Mouse (Mus musculus) kidney, postnatal 4 days (tissue): ENCODE data around the gene Lgmn.

Experiments used
- DNase-seq, 2 experiments: peaks; one replicate each; pipeline ENCODE4 v3.0.0; 2021; ENCODE audit warnings: mixed read lengths in 2 of 2

Gene Lgmn

GRCm38 (mm10) chr12:102439632-102440023, at the start of gene Lgmn:
Lgmn (minus strand) TSS chr12:102439813.
- DNase-seq, result peak; percentile 99 to 100

DNA sequence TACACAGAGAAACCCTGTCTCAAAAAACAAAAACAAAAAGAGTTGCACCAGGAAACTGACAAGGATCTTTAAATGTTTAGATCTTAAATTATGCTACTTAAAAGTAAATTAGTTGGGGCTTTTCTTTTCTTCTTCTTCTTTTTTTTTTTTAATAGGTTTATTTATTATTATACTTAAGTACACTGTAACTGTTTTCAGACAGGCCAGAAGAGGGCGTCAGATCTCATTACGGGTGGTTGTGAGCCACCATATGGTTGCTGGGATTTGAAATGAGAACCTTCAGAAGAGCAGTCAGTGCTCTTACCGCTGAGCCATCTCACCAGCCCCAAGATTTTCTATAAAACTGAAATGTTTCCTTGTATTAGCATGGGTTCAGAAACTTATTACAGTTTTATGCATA, 45.3 kb upstream of the Lgmn start:
- DNase-seq, result no peak

GRCm38 (mm10) chr12:102480481-102480880, 40.9 kb upstream of the Lgmn start:
- no peak for DNase-seq

DNA sequence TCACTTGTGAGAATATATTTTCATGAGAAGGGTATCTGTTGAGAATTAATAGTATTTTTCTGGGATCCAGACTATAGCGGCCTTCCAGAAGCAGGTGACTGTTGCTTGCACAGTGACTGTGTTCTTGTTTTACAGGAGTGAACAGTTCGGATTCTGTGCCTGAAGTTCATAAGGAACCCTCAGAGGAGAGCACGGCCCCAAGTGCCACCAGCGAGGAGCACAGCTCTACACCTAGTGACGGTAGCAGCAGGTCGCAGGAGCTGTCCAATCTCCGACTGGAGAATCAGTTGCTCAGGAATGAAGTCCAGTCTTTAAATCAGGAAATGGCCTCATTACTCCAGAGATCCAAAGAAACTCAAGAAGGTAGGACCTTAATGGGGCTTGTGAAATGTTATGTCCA, 34.8 kb upstream of the Lgmn start:
- DNase-seq, result no peak

GRCm38 (mm10) chr12:102468894-102469764, 29.5 kb upstream of the Lgmn start, which contains the start of gene Golga5:
Golga5 (plus strand) TSS chr12:102469135.
- DNase-seq, result peak; percentile 98 to 99

GRCm38 (mm10) chr12:102468136-102468535, 28.5 kb upstream of the Lgmn start:
- no peak for DNase-seq

GRCm38 (mm10) chr12:102464650-102465049, 25.0 kb upstream of the Lgmn start:
- DNase-seq, result peak in 1 of 2 experiments; percentile 9

GRCm38 (mm10) chr12:102461177-102461576, 21.6 kb upstream of the Lgmn start:
- DNase-seq, result no peak

DNA sequence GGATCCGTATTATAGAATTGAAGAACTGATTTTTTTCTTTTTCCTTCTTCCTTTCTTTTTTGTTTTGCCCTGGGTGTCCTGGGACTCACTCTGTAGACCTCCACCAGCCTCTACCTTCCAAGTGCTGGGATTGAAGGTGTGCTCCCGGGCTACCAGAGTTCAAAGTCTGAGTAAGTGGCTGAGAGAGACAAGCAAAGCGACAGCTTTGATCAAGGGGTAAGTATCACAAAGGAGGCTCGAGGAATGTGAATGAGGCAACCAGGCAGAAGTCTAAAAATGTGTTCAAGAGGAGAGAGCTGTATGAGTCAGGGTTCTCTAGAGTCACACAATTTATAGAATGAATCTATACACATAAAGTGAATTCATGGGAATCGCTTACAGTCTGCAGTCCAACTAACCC, 20.4 kb upstream of the Lgmn start:
- no peak for DNase-seq

DNA sequence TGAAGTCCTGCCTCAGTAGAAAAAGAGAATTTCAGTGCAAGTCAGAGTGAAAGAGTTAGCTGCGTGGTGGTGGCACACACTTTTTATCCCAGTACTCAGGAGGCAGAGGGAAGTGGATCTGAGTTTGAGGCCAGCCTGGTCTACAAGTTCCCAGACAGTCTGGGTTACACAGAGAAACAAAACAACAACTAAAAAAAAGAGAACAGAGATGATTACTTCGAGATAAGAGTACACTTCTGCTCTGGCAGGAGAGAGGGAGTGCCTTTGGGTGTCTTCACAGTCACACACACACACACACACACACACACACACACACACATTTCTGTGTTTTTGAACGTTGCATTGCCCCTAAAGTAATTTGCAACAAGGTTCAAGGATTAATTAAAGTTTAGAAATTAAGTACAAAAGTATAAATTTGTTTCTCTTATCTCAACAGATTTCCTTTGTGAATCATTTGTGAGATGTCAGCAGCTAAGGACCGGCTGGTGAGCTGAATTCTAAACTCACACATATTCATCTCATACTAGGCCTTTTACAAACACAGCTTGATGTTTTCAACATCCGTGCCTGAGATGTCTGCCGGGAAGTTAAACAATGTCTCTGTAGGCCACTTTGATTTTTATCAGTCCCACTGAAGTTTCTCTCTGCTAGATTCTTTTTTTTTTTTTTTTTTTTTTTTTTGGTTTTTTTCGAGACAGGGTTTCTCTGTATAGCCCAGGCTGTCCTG, 17.0 kb upstream of the Lgmn start:
- no peak for DNase-seq

DNA sequence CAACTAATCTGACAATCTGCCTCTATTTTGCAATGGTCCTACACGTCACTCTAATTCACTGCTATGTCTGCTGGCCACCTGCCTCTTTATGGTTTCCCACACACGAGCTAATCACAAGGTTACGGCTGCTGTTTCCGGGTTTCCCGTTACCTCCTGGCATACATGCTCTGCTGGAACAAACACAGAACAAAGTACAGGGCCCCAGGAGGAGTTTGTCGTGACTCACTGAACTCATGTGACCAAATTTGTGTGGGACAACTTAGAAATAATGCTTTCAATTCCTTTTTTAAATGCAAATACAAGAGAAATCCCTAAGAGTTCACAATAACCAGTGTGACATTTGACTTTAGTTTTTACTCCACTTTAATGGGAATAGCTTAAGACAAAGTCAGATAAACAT, 14.0 kb upstream of the Lgmn start:
- peak; percentile 27 to 48 for DNase-seq

DNA sequence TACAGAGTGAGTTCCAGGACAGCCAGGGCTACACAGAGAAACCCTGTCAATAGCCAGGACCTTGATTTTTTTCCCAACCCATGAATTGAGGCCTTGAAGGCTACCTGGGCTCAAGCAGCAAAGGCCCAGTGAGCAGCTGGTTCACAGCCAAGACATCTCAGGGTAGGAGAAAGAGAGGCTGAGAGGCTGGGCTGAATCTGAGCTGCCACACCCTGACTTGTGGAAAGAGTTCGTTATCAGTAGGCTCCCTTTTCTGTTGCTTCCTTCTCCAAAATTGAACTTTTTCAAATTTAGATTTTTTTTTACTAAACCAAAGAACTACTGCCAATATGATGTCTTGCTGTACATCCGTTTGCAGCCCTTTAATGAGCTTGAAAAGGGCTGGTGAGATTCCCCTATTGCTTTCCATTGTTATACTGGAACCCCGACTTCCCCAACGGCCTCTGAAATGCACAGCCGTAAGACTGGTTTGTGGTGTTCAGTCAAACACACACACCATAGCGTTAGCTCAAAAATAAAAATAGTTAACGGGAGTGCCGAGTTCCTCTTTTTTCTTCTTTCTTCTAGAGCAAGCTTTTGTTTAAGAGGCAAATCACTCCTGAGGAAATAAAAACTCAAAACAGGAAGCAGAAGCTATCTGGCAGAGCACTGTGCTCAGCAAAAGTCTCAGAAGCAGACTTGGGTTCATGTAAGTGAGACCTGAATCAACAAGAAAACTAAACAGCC, 11.7 kb upstream of the Lgmn start:
- DNase-seq, result no peak

- no peak for DNase-seq
Measured at GRCm38 (mm10) chr12:102450437-102450836, 10.8 kb upstream of the Lgmn start.

- no peak for DNase-seq
Measured at GRCm38 (mm10) chr12:102445436-102445835, 5.8 kb upstream of the Lgmn start.

DNA sequence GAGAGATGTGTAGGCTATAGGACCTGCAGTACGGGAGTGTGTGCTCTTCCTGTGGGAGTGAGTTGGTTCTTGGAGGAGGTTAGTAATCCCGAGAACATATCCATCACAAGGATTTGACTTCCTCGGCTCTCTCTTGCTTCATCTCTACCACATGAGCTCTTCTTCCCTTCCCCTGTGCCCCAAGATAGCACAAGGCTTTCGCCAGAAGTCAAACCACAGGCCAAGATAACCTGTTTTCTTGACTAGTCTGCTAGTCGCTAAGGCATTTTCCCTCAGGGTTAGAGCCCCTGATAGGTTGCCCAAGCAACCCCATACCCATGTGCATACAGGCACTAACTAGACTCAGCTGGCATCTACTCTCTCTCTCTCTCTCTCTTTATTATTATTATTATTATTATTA, 4.1 kb upstream of the Lgmn start:
- DNase-seq, result no peak

GRCm38 (mm10) chr12:102442639-102443038, 3.0 kb upstream of the Lgmn start:
- no peak for DNase-seq

GRCm38 (mm10) chr12:102441141-102441540, 1.5 kb upstream of the Lgmn start:
- no peak for DNase-seq

- no peak for DNase-seq
Measured at GRCm38 (mm10) chr12:102440551-102440950, 938 bp upstream of the Lgmn start.

DNA sequence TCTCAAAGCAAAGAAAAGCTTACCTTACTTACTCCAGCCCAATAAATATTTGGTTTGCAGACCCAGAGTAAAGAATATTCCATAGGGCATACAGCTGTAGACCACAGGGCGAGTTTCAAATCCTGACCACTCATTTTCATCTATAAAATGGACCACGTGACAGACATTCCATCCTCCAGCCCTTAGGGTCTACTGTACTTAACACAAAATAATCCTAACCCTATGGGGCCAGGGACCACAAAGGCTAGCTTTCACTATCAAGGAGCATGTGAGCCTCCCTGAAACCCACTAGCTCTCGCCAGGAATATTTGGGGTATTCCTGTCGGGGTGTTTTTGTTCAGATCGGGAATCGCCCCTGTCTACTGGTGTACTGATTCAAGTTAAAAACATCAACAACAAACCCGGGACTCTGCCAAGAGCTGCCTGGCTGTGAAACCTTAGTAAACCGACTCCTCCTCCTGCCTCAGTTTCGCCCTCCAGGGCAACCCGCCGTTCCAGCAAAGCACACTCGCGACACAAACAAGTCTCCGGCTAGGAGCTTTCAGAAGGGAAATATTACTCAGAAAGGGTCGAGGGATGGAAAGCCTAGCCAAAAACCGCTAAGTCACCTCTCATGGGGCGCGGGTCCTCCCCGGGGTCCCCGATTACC, 506 bp downstream of the Lgmn start:
- DNase-seq, result no peak

- DNase-seq, result no peak
Measured at GRCm38 (mm10) chr12:102437952-102438351, 1.7 kb downstream of the Lgmn start.

- no peak for DNase-seq
Measured at GRCm38 (mm10) chr12:102436939-102437526, 2.6 kb downstream of the Lgmn start.

- DNase-seq, result no peak
Measured at GRCm38 (mm10) chr12:102434107-102434506, 5.5 kb downstream of the Lgmn start.
